Mouse (Mus musculus) left cerebral cortex, adult 8-10 months (tissue): ENCODE measurements around the gene Ism2. TPM values are rescaled to one million over a fixed set of nuclear protein-coding genes. Genes with fewer than 3 reads are reported as not detected.
"Not testable (repeated sequence)": the region's sequence is repeated elsewhere in the genome, so short reads cannot be mapped to it uniquely, and the experiment has no call there.

Experiments
- DNase-seq, 2 experiments: peaks; one replicate each; pipeline ENCODE4 v3.0.0; 2022; ENCODE audit warnings: low spot score in 2 of 2
- total RNA-seq, 4 experiments: library from RNA; stranded (reverse); gene quantifications; 2 replicates each; pipeline ENCODE4 v1.2.4; 2022

Gene Ism2
- total RNA-seq = under 1 TPM; 0.32 to 0.91 (median 0.54) TPM

DNA sequence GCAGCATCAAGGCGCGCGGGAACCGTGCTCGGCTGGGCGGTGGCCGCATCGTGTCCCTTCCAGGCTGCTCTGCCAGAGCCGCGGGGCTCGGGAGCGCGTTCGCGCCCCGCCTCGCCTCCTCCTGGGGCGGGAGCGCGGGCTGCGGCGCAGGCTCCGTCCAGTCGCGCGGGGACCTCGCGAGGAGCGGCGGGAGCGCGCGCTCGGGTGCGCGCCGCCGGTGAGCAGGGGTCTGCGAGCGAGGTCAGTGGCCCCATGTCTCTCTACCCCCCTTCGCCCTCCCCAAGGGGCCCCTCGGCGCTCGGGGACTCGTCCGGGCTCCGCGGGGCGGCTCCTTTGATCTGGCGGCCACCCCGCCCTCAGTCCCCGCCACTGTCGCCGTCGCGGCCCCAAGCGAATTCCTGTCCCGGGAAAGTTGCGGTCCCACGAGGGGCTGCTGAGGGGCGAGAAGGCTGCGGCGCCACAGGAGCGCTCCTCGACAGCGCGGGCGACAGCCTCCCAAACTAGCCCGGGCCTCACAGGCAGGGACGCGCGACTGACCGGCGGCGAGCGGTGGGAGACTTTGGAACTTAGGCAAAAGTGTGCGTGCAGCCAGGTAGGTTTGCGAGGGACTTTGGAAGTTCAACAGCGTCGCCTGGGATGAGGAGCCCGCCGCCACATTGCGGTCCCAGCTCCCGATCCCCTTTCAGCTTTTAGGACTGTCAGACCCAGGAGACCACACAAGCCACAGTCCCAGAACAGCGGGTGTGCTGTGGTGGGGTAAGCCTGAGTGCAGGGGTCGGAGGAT, at the start of gene Ism2:
Gene Ism2, minus strand, starts transcription at position 49 of the 784 bp plus-strand sequence.
- no peak for DNase-seq

DNA sequence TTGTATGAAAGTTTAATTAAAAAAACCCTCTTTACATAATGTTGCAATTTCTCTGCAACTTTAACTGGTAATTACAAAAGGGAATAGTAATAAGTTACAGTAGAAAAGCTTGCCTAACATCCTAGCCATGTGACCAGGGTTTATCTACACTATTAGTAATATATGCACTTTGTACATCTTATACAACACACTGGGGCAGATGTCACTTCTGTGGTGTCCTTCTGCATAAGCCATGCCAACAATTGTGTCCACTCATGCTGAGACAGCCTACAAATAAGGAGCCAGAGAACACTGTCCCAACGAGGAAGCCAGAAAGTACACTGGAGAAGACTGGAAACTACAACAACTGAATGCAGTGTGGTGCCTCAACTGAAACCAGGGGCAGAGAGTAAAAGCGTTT, 48.5 kb upstream of the Ism2 start:
- DNase-seq = no peak

- no peak for DNase-seq
These were observed 48.0 kb upstream of the Ism2 start for GRCm38 (mm10) chr12:87347511-87347910.

DNA sequence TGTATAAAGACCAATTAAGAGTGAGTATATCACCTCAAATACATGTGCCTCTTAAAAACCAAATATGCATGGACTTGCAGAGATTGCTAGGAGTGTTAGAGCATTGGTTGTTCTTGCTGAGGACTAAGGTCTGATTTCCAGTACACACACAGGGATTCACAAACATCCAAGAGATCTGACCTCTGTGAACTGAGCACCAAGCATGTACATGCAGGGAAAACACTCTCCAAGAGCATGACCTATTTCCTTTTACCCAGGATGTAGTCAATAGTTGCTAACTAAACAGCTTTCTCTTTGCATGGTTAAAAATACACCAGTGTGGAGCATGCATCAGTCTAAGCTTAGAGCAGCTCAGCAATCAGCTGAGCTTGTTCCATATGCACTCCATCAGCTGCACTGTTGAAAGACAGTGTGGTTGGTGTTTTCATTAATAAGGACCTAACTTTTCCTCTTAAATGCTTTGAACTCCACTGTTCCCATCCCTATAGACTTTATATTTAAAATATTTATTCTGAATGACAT, 43.6 kb upstream of the Ism2 start:
- DNase-seq = no peak

GRCm38 (mm10) chr12:87338082-87338481, 38.6 kb upstream of the Ism2 start:
- DNase-seq = no peak

GRCm38 (mm10) chr12:87334886-87335285, 35.4 kb upstream of the Ism2 start:
- no peak for DNase-seq

DNA sequence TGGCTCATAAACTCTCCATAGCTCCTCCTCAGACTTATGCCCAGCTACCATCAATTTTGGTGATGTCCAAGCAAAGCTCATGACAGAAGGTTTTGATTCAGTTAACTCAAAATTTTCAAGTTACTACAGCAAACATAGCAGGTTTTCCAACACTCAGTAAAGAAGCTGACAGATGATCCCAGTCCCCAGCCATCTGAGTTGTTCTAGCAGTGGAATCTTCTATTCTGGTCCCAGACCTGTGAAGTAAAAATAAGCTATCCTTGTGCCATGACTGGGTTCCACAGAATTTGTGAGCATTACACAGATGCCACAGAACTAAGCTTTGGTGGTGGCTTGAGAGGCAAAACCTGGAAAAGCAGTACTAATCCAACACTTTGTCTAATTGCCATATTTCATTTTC, 34.3 kb upstream of the Ism2 start:
- no peak for DNase-seq

GRCm38 (mm10) chr12:87332511-87332910, 33.0 kb upstream of the Ism2 start:
- no peak for DNase-seq

GRCm38 (mm10) chr12:87331908-87332307, 32.4 kb upstream of the Ism2 start:
- DNase-seq = no peak

DNA sequence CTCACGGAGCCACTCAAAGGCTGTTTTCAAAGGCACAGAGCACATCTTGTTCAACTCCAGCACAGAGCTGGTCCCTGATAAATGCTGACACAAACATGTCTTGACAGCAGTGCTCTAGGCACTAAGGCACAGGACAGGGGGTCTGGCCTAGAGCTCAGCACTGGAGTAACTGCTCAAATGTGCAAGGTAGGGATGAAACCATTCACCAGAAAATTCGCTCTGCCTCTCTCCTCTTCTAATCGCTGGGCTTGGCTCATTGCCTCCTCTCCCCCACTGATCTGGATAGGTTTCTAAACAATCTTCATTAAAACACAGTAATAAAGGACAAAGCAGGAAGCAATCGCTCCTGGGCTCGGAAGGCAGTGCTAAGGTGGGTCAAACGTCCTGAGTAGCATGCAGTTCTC, 31.6 kb upstream of the Ism2 start:
- DNase-seq = no peak

DNA sequence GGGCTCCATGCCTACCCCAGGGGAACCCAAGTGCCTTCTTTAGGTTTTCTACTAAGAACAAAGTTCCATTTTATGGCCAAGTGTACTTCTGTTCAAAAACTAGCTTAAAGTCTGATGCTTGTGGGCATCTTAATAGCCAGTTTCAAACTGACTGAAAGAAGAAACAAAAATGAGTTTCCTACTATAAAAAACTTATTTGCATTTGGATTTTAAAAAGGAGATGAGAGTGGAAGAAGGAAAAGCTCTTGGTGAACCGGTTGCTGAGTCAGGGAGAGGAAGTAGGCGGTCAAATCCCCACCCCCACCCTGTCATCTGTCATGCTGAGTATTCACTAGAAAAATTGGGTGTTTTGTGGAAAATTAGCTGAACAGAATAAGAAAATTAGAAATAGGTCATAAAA, 30.7 kb upstream of the Ism2 start:
- no peak for DNase-seq

DNA sequence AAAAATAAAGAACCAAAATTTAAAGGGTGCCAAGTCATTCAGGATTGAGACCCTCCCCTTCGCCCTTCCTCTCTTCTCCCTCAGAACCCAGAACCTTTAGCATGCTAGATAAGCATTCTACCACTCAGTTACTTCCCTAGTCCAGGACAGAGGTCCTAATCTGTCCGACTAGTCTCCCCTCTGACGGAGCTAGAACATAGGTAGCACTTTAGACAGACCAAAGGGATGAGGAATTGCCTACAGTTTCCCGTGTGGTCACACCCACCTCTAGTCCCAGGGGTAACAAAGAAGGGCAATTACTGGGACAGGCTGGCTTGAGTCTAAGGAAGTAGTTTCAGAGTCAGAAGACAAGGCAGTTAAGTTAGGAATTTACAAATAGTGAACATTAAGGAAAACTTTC, 28.5 kb upstream of the Ism2 start:
- no peak for DNase-seq

GRCm38 (mm10) chr12:87327610-87328009, 28.1 kb upstream of the Ism2 start:
- no peak for DNase-seq

- DNase-seq = no peak
These were observed 25.9 kb upstream of the Ism2 start for GRCm38 (mm10) chr12:87325452-87325851.

DNA sequence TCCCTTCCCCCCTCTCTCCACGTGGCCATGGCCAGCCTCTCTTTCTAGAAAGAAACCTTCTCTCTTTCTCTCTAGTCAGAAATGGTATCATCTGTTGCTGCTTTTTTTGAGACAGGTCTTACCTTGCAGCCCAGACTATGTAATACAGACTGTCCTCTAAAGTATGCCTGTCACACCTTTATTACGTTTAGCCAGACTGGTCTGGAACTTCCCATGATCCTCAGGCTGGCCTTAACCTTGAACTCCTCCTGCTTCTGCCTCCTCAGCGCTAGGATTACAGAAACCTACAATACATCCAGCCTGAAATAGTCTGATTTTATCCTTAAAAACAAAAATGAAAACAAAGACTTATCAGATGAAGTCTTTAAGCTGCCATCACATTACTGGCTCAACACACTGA, 19.7 kb upstream of the Ism2 start:
- DNase-seq = no peak

DNA sequence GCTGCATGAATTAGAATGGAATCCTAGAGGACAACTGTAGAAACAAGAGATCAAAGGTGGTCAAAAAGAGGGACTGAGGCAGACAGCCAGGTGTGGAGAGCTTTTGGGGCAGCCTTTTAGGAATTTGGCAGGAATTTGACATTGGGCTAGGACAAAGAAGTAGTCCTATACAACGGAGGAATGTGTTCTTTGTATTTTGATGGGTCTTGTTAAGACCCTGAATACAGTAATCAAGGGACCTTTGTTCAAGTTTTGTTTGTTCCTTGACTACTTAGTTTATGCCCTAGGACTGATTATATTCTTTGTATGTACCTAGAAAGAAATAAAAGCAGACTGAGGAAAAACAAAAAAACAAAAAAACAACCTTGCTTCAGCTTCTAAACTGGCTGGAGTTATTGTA, 18.4 kb upstream of the Ism2 start:
- no peak for DNase-seq

DNA sequence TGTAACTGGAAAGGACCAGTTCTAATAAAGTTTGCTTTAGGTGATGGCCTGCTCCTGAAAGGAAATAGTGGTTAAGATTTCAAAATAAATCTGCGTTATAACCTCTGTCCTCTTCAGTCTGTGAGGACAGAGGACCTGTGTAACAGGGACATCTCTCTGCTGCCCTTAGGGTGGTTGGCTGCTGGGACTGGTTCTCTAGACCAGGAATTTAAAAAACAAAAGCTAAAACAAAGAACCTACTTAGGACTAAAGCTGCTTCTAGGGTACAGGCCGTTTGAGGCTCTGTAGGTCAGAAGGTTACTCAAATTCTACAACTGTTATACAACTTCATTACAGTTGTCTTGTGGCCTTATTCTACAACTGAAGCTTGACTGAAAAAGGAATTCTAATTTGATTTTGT, 13.6 kb upstream of the Ism2 start:
- no peak for DNase-seq

DNA sequence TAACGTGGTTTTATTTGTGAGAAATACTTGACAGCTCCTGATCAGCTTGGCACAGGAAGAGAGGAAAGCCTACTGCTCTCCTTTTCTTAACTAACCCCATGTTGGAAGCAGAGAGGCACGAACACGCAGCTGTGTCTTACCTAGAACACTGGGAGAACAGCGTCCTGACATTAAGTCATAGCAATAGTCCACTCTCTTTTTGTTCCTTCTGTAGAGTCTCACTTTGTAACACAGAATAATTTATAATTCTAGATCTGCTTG, 7.0 kb upstream of the Ism2 start:
- DNase-seq = not testable (repeated sequence)

- DNase-seq = no peak
These were observed 6.5 kb upstream of the Ism2 start for GRCm38 (mm10) chr12:87305767-87306583.

- DNase-seq = no peak
These were observed 1.7 kb upstream of the Ism2 start for GRCm38 (mm10) chr12:87301189-87301588.

DNA sequence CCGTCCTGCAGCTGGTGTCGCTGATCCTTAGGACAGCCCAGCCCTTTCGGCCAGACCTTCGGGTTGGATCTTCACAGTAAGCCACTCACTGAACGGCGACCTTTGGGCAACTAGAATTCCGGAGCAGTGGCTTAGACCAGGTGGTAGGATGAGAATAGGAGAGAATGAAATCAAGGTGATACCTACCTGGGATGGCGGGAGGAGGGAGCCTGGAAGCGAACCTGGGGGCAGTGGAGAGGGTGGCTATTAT, 861 bp upstream of the Ism2 start:
- no peak for DNase-seq

GRCm38 (mm10) chr12:87299037-87299656, 358 bp downstream of the Ism2 start:
- DNase-seq = no peak

DNA sequence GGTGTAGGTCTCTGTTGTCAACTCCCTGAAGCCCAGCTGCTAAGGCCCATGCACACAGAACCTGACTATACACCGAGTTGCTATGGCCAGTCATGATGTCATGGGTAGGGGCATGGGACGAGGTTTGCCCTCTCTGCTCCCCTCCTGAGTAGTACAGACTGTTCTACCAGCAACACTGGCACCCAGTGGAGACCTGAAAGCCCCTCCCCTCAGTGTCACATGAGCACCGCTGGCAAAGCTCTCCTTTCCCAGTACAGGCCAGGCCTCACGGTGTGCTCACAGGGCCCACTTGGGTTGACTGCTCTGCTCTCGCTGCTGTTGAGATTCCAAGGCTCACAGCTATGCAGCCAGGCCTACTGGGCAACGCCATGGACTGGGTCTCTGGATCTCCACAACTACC, 5.6 kb downstream of the Ism2 start:
- no peak for DNase-seq
